Mouse (Mus musculus): ENCODE results near the gene Brpf3. TPM values are rescaled to one million over a fixed set of nuclear protein-coding genes. Genes with fewer than 3 reads are reported as not detected.
"Not testable (repeated sequence)": the region's sequence is repeated elsewhere in the genome, so short reads cannot be mapped to it uniquely, and the experiment has no call there.

Gene Brpf3
- 11.6 and 14.0 TPM in 2 replicates for polyA plus RNA-seq (2016; fragmentation: Nextera tagmentation; extraction: Ambion mirVana)

GRCm38 (mm10) chr17:28800671-28801412 is at the start of gene Brpf3:
TSS of gene Brpf3 (plus strand) at chr17:28801090.
- peak within 1 kb of the TSS; percentile 100 for H3K27ac ChIP-seq
- peaks cover 20% of the 10 kb centered on the region for H3K36me3 ChIP-seq
- DNase-seq (ENCODE audit: low spot score) = peak; percentile 87
- 2% methylated on average over 87 of the region's 99 CpGs for WGBS
- peaks cover 29% of the 10 kb centered on the region for H3K4me1 ChIP-seq
- peak within 1 kb of the TSS; percentile 94 for H3K4me3 ChIP-seq
- no peaks in the 10 kb centered on the region for H3K27me3 ChIP-seq (ENCODE audit: low read depth, poor library complexity, severe bottlenecking)
- H3K9me3 ChIP-seq (replicated peaks) = no peaks in the 10 kb centered on the region

GRCm38 (mm10) chr17:28756447-28756846 is 44.4 kb upstream of the Brpf3 start:
- Histone ChIP-seq H3K27me3 (ENCODE audit: low read depth, poor library complexity, severe bottlenecking) (no peaks in the 10 kb centered on the region), H3K4me1 (peaks cover 5% of the 10 kb centered on the region), H3K27ac (no peak overlapping the region), H3K4me3 (no peak overlapping the region), H3K9me3 (replicated peaks) (no peaks in the 10 kb centered on the region), H3K36me3 (no peaks in the 10 kb centered on the region)
- 73% methylated on average over 5 of the region's 5 CpGs for WGBS
- no peak for DNase-seq (ENCODE audit: low spot score)

- H3K27me3 ChIP-seq (ENCODE audit: low read depth, poor library complexity, severe bottlenecking) = no peaks in the 10 kb centered on the region
- 83% methylated on average over 2 of the region's 2 CpGs for WGBS
These were observed 43.4 kb upstream of the Brpf3 start for GRCm38 (mm10) chr17:28757470-28757869.

GRCm38 (mm10) chr17:28760736-28761312 is 40.1 kb upstream of the Brpf3 start:
- DNase-seq (ENCODE audit: low spot score) = no peak
- peaks cover 5% of the 10 kb centered on the region for H3K4me1 ChIP-seq
- WGBS = 71% methylated on average over 8 of the region's 8 CpGs

More at GRCm38 (mm10) chr17:28757470-28757869, 43.4 kb upstream of the Brpf3 start:
- Histone ChIP-seq H3K9me3 (replicated peaks) (no peaks in the 10 kb centered on the region), H3K4me1 (peaks cover 5% of the 10 kb centered on the region), H3K27ac (no peak overlapping the region), H3K36me3 (no peaks in the 10 kb centered on the region), H3K4me3 (no peak overlapping the region)
- DNase-seq (ENCODE audit: low spot score) = no peak

GRCm38 (mm10) chr17:28761871-28762270 is 39.0 kb upstream of the Brpf3 start:
- Histone ChIP-seq H3K4me1 (peaks cover 6% of the 10 kb centered on the region; the same call in 1 of the 2 replicates), H3K27me3 (ENCODE audit: low read depth, poor library complexity, severe bottlenecking) (peaks cover 6% of the 10 kb centered on the region; the same call in 1 of the 2 replicates), H3K9me3 (replicated peaks) (no peaks in the 10 kb centered on the region), H3K27ac (no peak overlapping the region), H3K4me3 (no peak overlapping the region), H3K36me3 (no peaks in the 10 kb centered on the region)
- peak; percentile 78 for DNase-seq (ENCODE audit: low spot score)
- 12% methylated on average over 3 of the region's 3 CpGs for WGBS

More at GRCm38 (mm10) chr17:28760736-28761312, 40.1 kb upstream of the Brpf3 start:
- no peak overlapping the region for H3K27ac ChIP-seq
- no peaks in the 10 kb centered on the region for H3K9me3 ChIP-seq (replicated peaks)
- H3K36me3 ChIP-seq = no peaks in the 10 kb centered on the region
- no peaks in the 10 kb centered on the region for H3K27me3 ChIP-seq (ENCODE audit: low read depth, poor library complexity, severe bottlenecking)
- no peak overlapping the region for H3K4me3 ChIP-seq

- WGBS = 66% methylated on average over 3 of the region's 3 CpGs
- H3K4me1 ChIP-seq = peaks cover 21% of the 10 kb centered on the region
These were observed 34.7 kb upstream of the Brpf3 start for GRCm38 (mm10) chr17:28766203-28766602.

GRCm38 (mm10) chr17:28766781-28767515 is 33.9 kb upstream of the Brpf3 start:
- peaks cover 21% of the 10 kb centered on the region for H3K4me1 ChIP-seq
- H3K4me3 ChIP-seq = no peak overlapping the region
- peaks cover 54% of the 10 kb centered on the region for H3K27me3 ChIP-seq (ENCODE audit: low read depth, poor library complexity, severe bottlenecking)
- no peaks in the 10 kb centered on the region for H3K9me3 ChIP-seq (replicated peaks)
- H3K27ac ChIP-seq = no peak overlapping the region
- DNase-seq (ENCODE audit: low spot score) = no peak
- H3K36me3 ChIP-seq = no peaks in the 10 kb centered on the region
- 80% methylated on average over 11 of the region's 11 CpGs for WGBS

More at GRCm38 (mm10) chr17:28766203-28766602, 34.7 kb upstream of the Brpf3 start:
- Histone ChIP-seq H3K9me3 (replicated peaks) (no peaks in the 10 kb centered on the region), H3K27ac (no peak overlapping the region), H3K4me3 (no peak overlapping the region), H3K36me3 (no peaks in the 10 kb centered on the region), H3K27me3 (ENCODE audit: low read depth, poor library complexity, severe bottlenecking) (peaks cover 46% of the 10 kb centered on the region)
- no peak for DNase-seq (ENCODE audit: low spot score)

GRCm38 (mm10) chr17:28769121-28769874 is 31.6 kb upstream of the Brpf3 start, which contains the start of gene Mapk13:
TSS of gene Mapk13 (plus strand) at chr17:28769297.
- Histone ChIP-seq H3K27ac (peak within 1 kb of the TSS; percentile 50), H3K9me3 (replicated peaks) (no peaks in the 10 kb centered on the region), H3K4me1 (peaks cover 24% of the 10 kb centered on the region), H3K36me3 (no peaks in the 10 kb centered on the region), H3K4me3 (peak within 1 kb of the TSS; percentile 55), H3K27me3 (ENCODE audit: low read depth, poor library complexity, severe bottlenecking) (peaks cover 56% of the 10 kb centered on the region)
- peak; percentile 57 for DNase-seq (ENCODE audit: low spot score)
- under 1% methylated on average over 53 of the region's 58 CpGs for WGBS

GRCm38 (mm10) chr17:28769875-28770421 is 30.9 kb upstream of the Brpf3 start:
- peak; percentile 58 for DNase-seq (ENCODE audit: low spot score)
- H3K4me3 ChIP-seq = peak overlapping the region; percentile 55
- no peaks in the 10 kb centered on the region for H3K9me3 ChIP-seq (replicated peaks)
- peak overlapping the region; percentile 50 for H3K27ac ChIP-seq
- no peaks in the 10 kb centered on the region for H3K36me3 ChIP-seq
- peaks cover 24% of the 10 kb centered on the region for H3K4me1 ChIP-seq
- 3% methylated on average over 24 of the region's 24 CpGs for WGBS
- peaks cover 56% of the 10 kb centered on the region for H3K27me3 ChIP-seq (ENCODE audit: low read depth, poor library complexity, severe bottlenecking)

- H3K4me1 ChIP-seq = peaks cover 22% of the 10 kb centered on the region
- H3K36me3 ChIP-seq = no peaks in the 10 kb centered on the region
- H3K27ac ChIP-seq = no peak overlapping the region
- no peaks in the 10 kb centered on the region for H3K9me3 ChIP-seq (replicated peaks)
- no peak overlapping the region for H3K4me3 ChIP-seq
- peaks cover 53% of the 10 kb centered on the region for H3K27me3 ChIP-seq (ENCODE audit: low read depth, poor library complexity, severe bottlenecking)
- no peak for DNase-seq (ENCODE audit: low spot score)
- 91% methylated on average over 5 of the region's 5 CpGs for WGBS
These were observed 29.6 kb upstream of the Brpf3 start for GRCm38 (mm10) chr17:28771289-28771688.

GRCm38 (mm10) chr17:28774303-28774702 is 26.6 kb upstream of the Brpf3 start:
- H3K27ac ChIP-seq; DNase-seq (ENCODE audit: low spot score); H3K36me3 ChIP-seq; H3K4me3 ChIP-seq; H3K9me3 ChIP-seq (replicated peaks): not testable (repeated sequence)
- WGBS = 94% methylated on average over 9 of the region's 9 CpGs
- Histone ChIP-seq H3K27me3 (ENCODE audit: low read depth, poor library complexity, severe bottlenecking) (peaks cover 29% of the 10 kb centered on the region), H3K4me1 (peaks cover 15% of the 10 kb centered on the region)

- Histone ChIP-seq H3K4me3 (no peak overlapping the region), H3K4me1 (peaks cover 6% of the 10 kb centered on the region), H3K27me3 (ENCODE audit: low read depth, poor library complexity, severe bottlenecking) (peaks cover 20% of the 10 kb centered on the region), H3K9me3 (replicated peaks) (no peaks in the 10 kb centered on the region), H3K27ac (no peak overlapping the region), H3K36me3 (no peaks in the 10 kb centered on the region)
- WGBS = 88% methylated on average over 4 of the region's 4 CpGs
- no peak for DNase-seq (ENCODE audit: low spot score)
These were observed 25.7 kb upstream of the Brpf3 start for GRCm38 (mm10) chr17:28775161-28775560.
